Mouse (Mus musculus): ENCODE data around the gene Frmd4b.

The Frmd4b gene

DNA sequence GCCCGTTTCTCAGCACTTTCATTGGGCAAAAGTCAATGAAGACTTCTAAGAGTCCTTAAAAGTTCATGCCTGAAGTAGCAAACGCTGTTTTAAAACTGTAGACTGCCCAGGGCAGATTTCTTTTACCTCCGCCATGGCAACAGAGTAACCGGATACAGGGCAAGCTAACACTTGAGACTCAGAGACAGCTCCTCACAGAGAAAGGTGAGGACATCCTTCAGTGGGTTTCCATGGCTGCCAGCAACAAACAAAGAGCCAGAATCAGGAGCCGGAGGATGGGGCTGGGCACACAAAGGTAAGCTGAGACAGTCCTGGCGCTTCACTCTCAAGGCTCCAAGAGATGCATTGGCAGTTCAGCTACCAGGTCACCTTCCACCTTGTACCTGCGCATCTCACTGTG lies 260.7 kb downstream of the Frmd4b start:
- no peak for DNase-seq (ENCODE audit: low read depth)

DNA sequence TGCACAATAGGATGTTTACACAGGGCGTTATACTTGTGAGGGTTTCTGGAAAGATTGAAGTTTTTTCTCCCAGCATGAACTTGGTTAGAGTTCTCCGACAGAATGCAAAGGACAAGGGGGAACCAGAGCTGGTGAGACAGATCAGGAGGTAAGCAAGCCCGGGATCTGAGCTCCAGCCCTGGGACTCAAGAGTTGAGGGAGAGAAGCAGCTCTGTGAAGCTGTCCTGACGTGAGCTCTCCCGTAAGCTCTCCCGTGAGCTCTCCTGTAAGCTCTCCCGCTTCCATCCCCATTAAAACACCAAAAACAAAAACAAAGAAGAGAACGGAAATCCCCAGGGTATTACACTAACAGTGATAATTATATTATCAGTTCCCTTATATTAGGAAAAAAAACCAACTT lies 262.2 kb downstream of the Frmd4b start:
- DNase-seq (ENCODE audit: low read depth), result no peak

DNA sequence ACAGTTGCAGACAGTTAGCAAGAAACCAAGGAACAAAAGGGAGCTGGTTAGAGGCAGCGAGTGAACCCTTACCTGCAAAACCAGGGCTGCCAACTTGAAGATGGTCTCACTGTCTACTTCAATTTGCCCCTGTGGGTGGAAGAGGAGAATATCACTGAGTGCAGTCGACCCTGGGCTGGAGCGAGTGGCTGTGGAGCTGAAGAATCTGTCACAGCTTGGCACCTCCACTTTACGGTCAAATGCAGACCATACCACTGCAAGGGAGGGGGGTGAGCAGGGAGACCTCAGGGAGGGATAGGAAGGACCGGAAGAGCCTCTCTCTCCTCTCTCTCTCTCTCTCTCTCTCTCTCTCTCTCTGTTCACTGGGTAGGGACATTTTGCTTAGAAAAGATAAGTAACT lies 263.4 kb downstream of the Frmd4b start:
- DNase-seq (ENCODE audit: low read depth), result no peak

DNA sequence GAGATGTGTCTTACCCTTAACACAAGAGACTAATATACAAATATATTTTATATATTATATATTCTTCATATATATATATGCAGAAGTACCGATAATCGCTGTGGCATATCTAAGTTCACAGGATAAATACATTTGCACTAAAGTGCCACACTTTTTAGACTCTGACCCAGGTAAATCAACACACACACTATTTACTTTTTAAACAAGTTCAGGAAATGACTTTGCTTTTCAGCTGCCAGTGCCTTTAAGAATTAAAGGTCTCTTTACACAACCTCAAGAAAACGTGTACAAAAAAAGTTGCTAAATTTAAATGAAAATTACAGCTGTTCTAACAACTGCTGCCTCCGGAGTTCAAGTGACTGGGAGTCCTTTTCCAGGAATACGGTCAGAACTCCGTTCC lies 264.0 kb downstream of the Frmd4b start:
- DNase-seq (ENCODE audit: low read depth), result no peak

DNA sequence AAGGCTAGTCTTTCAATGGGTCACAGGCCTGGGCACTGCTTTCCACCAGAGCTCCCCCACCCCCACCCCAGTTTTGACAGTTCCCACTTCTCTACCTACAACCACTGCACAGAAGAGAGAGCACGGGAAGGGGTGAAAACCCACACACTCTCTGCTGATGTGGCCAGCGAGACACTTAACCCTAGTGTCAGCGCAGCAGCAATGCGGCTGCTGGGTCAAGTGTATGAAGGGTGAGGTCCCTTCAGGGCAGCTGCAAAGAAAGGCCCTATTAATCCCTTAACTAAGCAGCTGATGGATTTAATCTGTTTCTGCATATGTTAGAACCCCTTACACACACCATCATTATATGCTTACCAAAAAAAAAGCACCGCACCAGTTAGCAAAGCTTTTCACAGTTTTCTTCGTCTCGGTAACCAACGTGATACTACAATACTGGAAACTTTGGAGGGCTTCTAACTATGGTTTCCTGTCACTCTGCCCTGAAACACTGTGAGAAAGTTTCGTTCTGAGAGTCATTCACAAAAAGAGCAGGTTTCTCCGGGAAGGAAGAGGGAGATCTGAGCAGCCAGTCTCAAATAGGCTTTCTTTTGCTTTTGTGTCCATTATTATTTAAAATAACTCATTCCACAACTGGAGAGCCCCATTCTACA lies 264.7 kb downstream of the Frmd4b start:
- DNase-seq (ENCODE audit: low read depth), result no peak

DNA sequence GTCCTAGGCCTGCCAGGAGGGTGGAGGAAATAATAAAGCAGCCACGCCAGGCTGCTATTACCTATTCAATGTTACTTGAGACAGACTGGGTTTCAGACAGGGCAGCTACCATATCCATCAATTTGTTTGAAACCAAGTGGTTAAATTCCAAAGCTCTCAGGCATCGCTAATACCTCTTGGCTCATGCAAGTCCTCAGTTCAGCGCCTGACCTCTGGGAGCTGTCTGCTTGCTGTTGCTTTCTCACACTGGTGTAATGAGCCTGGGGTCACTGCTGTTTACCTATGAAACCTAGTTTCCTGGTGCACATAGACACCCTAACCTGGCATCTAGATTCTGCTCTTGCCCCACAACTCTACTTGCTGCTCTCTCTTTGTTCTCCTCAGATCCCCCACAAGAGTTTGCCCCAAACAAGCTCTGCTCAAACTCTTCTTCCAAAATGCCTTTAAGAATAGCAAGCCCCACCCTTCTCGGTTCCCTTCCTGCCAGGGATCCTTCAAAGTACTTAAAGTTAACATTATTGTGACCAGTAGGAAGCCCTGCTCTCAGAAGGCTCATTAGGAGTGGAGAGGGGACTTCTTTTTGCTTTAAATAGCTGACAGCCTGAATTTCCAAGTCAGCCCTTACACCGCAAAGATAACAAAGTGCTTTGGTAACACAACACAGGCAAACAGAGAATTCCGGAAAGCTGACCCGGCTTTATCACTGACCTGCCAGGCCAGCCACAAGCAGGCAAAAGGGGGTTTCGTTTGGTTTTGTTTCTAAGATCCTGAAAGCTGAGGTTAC lies 267.8 kb downstream of the Frmd4b start:
- DNase-seq (ENCODE audit: low read depth), result peak; percentile 5

DNA sequence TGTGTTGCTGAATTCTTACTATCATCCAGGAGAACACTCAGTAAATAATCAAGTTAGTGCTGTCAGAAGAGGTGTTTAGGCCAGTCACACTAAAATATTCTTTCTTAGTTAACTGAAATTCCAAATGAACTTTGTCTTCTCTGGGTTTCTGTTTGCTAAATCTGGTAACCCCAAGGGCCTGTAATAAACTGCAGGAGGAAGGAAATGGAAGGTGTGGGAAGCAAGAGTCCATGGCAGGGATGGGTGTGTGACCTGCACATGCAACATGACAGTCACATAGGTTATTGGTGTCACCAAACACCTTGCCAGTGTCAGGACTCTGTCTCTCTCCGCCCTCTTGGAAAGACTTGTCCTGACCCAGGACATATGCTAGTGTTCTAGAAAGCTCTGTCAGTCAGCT lies 270.4 kb downstream of the Frmd4b start:
- DNase-seq (ENCODE audit: low read depth), result no peak

DNA sequence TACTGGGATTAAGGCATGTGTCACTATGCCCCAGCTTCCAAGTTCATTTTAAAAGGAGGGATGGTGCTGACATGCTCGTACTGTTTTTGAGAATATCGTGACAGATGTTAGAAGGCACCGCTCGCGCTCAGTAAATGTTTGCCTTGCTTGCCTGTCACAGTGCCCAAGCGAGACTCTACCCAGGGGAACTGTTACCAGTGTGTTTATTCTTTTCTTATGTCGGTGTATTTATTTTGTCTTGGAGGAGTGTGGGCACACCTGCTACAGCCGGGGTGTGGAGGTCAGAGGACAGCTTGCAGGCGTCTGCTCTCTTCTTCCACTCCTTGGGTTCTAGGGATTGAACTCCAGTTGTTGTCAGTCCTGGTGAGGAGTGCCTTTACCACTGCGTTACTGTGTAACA lies 270.8 kb downstream of the Frmd4b start:
- DNase-seq (ENCODE audit: low read depth), result no peak

DNA sequence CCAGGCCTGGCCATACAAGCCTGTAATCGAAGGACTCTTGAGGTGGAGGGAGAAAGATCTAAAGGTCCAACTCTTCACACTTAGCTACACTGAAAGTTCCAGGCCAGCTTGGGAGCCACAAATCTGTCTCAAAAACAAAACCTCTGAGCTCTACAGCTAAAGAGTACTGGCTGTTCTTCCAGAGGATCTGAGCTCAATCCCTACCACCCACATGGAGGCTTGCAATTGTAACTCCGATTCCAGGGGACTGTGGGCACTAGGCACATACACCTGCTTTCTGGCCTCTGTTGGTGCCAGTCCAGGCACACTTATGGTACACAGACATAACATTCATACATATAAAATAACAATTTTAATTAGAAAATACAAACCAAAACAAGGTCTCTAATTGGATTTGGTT lies 271.4 kb downstream of the Frmd4b start:
- no peak for DNase-seq (ENCODE audit: low read depth)

DNA sequence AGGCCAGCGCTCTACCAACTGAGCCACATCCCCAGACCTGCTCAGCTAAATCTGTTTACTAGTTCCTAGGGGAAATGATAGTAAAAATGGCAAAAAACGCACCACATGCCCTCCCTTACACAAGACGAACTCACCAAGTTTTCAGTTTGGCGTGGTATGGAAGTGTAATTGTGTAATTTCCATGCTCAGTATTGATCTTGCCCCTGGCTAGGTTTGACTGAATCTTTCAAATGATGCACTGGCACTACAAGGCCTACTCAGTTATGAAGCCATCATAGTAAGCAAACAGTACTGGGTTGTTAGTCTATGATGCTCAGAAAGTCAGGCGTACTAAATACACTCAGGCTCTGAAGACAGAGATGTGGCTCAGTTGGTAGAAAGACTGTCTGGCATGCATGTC lies 275.2 kb downstream of the Frmd4b start:
- no peak for DNase-seq (ENCODE audit: low read depth)

DNA sequence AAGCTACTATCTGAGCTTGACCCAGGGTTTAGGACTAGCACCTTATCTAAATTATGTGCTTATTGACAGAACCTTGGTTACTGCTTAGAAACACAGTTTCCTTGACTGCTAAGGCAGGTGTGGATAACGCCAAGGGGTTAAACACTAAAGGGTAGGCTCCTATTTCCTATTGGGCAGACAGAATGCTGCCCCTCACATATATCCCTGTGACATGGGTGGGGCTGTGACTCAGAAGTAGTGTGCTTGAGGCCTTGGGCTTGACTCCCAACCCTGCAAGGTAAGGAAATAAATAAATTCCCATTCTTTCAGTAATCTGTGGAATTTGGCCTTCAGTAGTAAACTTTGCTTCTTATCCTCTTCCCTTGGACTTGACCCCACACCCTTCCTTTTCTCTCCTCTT lies 275.7 kb downstream of the Frmd4b start:
- no peak for DNase-seq (ENCODE audit: low read depth)

DNA sequence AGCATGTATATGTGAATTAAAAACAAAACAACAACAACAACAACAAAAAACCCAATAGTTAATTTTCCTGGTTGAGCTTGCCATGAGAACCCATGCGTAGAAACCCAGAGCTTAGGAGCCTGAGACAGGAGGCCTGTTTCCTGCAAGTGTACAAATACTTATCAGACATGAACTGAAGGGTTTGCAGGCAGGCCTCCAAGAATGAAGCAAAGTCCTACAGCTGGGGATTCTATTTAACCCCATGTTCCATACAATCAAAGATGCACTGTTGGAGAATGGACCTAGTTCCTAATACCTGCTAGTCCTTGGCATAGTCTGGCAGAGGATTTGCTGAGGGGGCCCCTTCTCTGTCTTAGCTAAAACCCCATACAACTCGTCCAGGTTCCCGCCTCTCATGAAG lies 276.2 kb downstream of the Frmd4b start:
- DNase-seq (ENCODE audit: low read depth), result no peak

DNA sequence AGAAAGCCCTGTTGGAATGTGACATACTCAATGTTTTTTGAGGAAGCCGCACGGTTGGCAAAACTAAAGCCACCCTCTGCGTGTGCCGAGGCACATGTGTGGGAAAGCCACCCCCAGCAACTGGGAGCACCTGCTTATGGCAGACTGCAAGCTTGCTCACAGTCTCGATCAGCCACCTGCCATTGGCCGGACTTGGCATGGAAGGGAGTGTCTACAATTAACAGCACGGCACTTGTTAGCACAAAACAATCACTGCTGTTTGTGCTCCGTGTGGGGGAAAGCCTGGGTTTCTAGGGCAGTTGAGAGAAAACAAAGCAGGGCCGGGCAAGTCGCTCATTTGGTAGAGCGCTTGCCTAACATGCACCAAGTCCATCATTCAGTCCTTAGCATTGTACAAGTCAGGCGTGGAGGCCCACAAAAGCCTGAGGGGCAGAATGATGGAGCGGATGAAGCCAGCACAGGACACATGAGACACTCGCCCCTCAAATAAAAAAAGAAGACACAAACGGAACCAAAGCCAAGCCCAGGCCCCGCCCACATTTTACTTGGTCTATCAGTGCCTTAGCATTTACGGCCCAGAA lies 277.0 kb downstream of the Frmd4b start:
- no peak for DNase-seq (ENCODE audit: low read depth)

DNA sequence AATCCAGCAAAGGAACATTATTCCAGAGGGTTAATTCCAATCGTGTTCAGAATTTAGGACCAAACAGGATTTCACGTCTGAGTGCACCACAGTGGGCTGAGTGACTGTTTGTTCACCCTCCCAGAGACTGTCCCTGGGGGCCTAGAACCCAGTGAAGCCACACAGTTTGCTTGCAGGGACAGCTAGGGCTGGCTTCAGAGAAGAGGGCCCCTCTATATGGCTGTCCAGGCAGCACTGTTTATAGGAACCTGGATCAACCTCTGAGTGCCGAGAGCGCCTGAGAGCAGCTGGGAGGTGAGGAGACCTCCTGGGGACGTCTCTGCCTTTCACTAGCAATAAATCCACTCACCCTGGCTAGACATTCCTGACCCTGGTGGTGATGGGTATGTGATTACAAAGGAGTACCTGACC lies 278.1 kb downstream of the Frmd4b start:
- no peak for DNase-seq (ENCODE audit: low read depth)

DNA sequence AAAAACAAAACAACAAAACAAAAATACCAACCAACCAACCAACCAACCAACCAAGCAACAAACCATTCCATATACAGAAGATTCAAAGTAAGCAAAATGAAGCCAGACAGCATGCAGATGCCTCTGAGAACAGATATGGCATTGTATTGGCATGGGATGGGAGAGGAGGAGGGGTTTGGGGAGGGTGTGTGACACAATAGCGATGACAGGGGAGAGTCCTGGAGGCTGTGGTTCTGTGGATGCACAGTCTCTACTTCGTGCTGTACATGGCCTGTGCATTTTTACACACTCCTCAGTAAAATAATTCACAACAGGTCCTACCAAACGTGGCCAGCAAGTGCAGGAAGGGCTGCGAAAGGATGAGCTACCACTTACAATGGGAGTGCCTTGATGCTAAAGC lies 278.5 kb downstream of the Frmd4b start:
- no peak for DNase-seq (ENCODE audit: low read depth)

DNA sequence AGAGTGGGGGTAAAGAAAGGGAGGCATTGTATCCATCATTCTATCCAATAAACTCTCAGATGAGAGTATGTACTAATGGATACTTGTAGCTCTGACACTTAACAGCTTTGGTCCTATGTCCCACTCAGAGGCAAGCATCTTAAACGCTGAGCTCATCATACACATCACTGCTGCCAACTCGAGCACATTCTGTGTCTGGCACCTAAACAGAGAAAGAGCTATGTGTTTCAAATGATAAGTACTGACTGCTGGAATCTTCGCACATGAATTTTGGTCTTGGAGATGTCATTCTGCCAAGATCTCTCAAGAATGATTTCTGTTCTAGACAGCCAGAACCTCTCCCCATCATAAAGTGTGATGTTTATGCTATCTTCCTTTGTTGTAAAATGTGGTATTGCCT lies 284.0 kb downstream of the Frmd4b start:
- no peak for DNase-seq (ENCODE audit: low read depth)

DNA sequence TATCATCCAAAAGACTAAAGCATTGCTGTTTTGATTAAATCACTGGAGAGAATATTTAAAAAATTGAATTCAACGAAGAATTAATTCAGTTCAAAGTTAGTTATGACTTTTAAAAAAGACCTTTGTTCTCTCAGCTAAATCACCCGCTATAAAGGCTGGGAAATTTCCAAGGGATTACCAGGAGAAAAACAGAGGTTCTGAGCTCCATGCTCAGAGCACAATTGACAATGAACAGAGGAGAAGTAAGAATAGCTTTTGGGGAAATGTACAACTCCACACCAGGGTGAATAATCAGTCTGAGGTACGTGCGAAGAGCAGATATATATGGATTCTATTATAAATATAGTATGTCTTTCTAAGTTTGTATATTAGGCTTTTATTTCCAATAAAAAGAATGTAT lies 293.4 kb downstream of the Frmd4b start:
- no peak for DNase-seq (ENCODE audit: low read depth)

DNA sequence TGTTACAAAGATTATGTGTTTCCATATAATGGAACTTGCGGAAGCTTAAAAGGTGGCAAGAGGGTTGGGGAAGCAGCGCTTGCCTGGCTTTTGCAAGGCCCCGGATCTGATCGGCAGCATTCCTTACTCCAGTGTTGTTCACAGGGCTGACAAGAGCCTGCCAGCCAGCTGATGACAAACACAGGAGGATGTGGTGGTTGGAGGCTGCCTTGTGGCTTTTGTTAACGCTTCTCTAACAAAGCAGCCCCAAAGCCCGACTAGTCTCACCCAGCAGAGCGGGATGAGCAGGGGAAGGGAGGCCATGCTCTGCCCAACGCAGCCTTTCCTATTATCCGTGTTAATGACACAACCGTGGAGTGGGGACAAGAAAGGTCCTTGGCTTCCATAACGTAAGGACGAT lies 295.2 kb downstream of the Frmd4b start:
- DNase-seq (ENCODE audit: low read depth), result no peak

DNA sequence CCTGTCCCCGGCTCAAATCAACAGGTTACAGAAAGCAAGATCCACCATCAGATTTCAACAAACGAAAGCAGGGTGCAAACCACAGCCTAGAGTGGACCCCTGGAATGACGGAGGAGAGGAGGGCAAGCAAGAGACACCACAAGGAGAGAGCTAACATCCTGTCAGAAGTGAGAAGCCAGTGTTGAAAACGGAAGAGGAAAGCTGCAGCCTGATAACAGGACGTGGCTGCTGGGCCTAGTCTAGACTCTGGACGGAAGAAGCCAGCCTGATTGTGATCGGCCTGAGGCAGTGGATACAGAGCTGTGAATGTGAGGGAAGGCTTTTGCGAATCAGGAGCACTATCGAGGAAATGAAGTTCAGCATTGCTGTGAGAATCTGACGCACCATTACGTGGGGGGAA lies 296.2 kb downstream of the Frmd4b start:
- DNase-seq (ENCODE audit: low read depth), result no peak

DNA sequence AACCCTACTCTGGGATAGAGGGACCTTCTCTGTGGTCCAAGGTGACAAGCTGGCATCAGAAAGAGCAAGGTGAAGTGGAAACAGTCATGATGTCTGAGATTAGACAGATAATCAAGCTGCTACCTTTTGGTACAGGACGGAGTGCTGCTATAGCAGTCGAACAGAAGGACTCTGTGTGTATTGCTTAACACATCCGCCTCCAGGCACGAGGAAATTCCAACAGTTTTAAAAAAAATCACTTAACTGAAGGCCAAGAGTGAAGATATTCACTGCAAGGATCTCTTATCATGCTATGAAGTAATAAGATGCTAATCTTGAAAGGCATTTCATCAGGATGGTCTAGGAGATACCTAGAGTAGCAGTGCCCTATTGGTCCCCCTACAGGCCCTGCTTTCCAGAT lies 298.3 kb downstream of the Frmd4b start:
- DNase-seq (ENCODE audit: low read depth), result no peak

DNA sequence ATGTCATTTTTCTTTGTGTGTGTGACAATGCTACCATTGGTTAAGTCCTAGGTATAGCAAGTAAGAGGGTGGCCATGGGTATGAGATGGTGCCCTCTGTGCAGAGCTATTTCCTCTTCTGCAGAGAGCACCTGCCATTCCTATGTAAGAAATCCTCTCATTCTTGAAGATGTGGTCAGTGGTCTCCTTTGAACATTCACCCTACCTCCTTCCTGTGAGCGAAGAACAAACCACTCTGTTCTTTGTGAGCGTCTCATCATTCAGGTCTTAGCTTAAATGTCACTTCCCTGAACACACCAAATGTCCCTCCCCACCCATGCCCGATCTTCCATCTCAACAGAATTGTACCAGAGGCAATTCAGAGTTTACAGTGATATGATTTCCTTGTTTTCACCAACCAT lies 299.4 kb downstream of the Frmd4b start:
- no peak for DNase-seq (ENCODE audit: low read depth)

DNA sequence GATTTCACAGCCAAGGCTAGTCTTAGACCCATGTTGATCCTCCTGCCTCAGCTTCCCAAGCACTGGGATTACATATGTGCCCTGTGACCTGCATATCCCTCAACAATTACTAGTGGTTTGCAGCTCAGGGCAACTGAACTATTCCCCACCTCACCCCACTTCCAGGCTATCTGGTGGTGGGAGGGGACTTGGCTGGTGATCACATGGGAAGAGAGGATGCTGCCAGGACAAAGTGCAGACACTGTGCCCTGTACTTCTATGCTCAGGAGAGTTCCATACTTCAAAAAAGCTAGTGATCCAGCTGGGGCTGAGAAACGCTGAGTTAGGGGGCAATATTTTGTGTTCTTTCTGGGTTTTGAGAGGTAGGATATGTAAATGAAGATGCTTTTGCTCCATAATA lies 300.6 kb downstream of the Frmd4b start:
- DNase-seq (ENCODE audit: low read depth), result no peak

DNA sequence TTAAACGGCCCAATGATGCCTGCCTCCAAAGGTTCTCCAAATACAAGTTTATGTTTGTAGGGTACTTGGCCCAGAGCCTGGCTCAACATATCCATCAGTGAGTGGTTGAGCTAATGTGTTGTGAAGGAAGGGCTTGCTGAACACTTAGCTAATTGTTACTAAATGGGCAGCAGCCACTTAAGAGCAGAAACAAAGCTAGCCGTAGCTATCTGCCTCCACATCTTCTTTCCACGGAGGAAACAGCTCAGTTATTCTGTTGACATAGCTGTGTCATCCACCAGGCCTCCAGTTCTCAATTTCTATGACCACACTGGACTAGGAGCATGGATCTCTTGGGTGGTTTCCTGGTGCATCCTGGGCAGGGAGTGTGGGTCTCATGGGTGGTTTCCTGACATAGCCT lies 302.0 kb downstream of the Frmd4b start:
- DNase-seq (ENCODE audit: low read depth), result no peak

DNA sequence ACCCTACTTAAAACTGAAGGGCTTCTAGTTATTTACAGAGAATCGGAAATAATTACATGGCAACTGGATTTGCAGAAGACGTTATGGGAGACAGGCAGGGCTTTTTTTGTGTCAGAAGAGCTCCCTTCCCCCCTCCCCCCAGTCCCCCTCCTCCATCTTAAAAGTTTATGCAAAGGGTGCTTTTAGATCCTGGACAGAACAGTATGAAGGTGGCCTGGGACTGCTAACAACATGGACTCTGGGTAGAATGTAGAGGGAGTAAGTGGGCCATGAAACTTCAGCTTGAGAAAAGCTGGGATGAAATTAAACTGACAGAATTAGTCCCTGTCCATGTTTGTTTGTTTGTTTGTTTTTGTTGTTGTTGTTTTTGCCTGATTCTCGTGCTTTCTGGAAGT lies 304.8 kb downstream of the Frmd4b start:
- no peak for DNase-seq (ENCODE audit: low read depth)
